Mouse (Mus musculus): ENCODE measurements around the gene Rbl1. TPM values are rescaled to one million over a fixed set of nuclear protein-coding genes. Genes with fewer than 3 reads are reported as not detected.
"Not testable (repeated sequence)": the region's sequence is repeated elsewhere in the genome, so short reads cannot be mapped to it uniquely, and the experiment has no call there.

Gene Rbl1
- polyA plus RNA-seq, 1 experiment from 2014 or later: 17.0 TPM

GRCm38 (mm10) chr2:157170626-157171025, 33.7 kb downstream of the Rbl1 start:
- Histone ChIP-seq H3K27me3 (replicated peaks) (no peaks in the 10 kb centered on the region), H3K9me3 (no peaks in the 10 kb centered on the region), H3K4me1 (peaks cover 10% of the 10 kb centered on the region), H3K27ac (replicated peaks) (peak overlapping the region; percentile 32; the same call in 1 of the 2 replicates), H3K9ac (no peak overlapping the region), H3K4me3 (no peak overlapping the region), H3K36me3 (peaks cover 75% of the 10 kb centered on the region), H3K4me2 (no peak overlapping the region)
- WGBS: 66% methylated on average over 6 of the region's 6 CpGs
- ATAC-seq (ENCODE audit: extremely low read depth, insufficient number of reproducible peaks, low FRiP score, low TSS enrichment): no peak

DNA sequence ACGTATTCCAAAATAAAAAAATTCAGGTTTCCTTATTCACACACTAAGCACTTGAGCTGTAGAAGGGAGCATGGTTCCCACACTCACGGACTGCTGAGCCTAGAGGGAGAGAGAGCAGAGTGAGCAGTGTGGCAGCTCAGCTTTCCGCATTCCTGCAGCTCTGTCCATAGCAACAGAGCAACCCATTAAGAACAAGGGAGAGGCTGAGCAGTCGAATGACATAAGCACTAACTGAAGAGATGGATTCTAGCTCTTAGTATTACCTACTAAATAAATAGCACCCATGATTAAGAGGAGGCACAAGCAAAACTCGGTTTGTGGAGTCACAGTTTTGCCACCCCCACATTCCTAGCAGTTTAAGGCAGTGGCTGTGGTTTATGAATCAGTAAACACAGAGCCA, 34.2 kb downstream of the Rbl1 start:
- 33% methylated on average over 5 of the region's 5 CpGs for WGBS
- Histone ChIP-seq H3K4me2 (no peak overlapping the region), H3K36me3 (peaks cover 73% of the 10 kb centered on the region), H3K27ac (replicated peaks) (peak overlapping the region; percentile 32; the same call in 1 of the 2 replicates), H3K27me3 (replicated peaks) (no peaks in the 10 kb centered on the region), H3K4me3 (no peak overlapping the region), H3K9ac (no peak overlapping the region), H3K9me3 (no peaks in the 10 kb centered on the region), H3K4me1 (peaks cover 10% of the 10 kb centered on the region)
- no peak for ATAC-seq (ENCODE audit: extremely low read depth, insufficient number of reproducible peaks, low FRiP score, low TSS enrichment)

DNA sequence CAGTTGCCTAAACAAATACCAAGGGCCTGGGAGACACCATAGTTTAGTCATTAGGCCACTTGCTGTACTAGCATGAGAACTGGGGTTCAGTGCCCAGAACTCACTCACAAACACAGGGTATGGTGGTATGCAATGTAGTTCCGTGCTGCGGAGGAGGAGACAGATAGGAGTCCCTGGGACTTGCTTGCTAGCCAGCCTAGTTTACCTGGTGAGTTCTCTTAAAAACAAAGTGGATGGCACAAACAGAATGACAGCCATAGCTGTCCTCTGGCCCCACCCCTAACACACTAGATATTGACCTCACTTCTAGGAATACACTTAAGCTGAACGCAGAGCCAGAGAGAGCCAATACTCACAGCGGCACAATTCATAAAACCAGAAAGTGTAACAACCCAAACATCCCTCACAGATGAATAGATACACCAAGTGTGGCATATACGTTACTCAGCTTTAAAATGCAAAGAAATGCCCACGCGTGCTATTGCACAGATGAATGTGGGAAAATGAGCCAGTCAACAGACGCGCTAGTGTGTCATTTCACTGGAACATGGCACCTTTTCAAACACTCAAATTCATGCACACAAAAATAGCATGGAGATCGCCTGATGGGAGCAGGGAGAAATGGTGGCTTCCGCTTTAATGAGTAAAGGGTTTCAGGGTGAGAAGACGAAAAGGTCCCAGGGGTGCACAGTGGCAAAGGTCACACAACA, 37.8 kb downstream of the Rbl1 start:
- Histone ChIP-seq H3K36me3 (peaks cover 74% of the 10 kb centered on the region), H3K4me2 (no peak overlapping the region), H3K4me3 (no peak overlapping the region), H3K27ac (replicated peaks) (no peak overlapping the region), H3K9ac (no peak overlapping the region), H3K27me3 (replicated peaks) (no peaks in the 10 kb centered on the region), H3K4me1 (peaks cover 10% of the 10 kb centered on the region), H3K9me3 (no peaks in the 10 kb centered on the region)
- no peak for ATAC-seq (ENCODE audit: extremely low read depth, insufficient number of reproducible peaks, low FRiP score, low TSS enrichment)
- WGBS: 92% methylated on average over 12 of the region's 12 CpGs

- ATAC-seq (ENCODE audit: extremely low read depth, insufficient number of reproducible peaks, low FRiP score, low TSS enrichment); H3K9me3 ChIP-seq; H3K4me3 ChIP-seq; H3K27ac ChIP-seq (replicated peaks); H3K4me1 ChIP-seq; H3K27me3 ChIP-seq (replicated peaks); H3K4me2 ChIP-seq; H3K9ac ChIP-seq: not testable (repeated sequence)
- peaks cover 82% of the 10 kb centered on the region for H3K36me3 ChIP-seq
These were observed 38.8 kb downstream of the Rbl1 start for GRCm38 (mm10) chr2:157165312-157166224.

GRCm38 (mm10) chr2:157164101-157164500, 40.2 kb downstream of the Rbl1 start:
- H3K36me3 ChIP-seq: peaks cover 85% of the 10 kb centered on the region
- H3K27me3 ChIP-seq (replicated peaks): no peaks in the 10 kb centered on the region
- H3K27ac ChIP-seq (replicated peaks): no peak overlapping the region
- H3K4me3 ChIP-seq: no peak overlapping the region
- WGBS: 74% methylated on average over 2 of the region's 2 CpGs
- ATAC-seq (ENCODE audit: extremely low read depth, insufficient number of reproducible peaks, low FRiP score, low TSS enrichment): no peak
- H3K9ac ChIP-seq: no peak overlapping the region
- no peaks in the 10 kb centered on the region for H3K9me3 ChIP-seq
- H3K4me2 ChIP-seq: no peak overlapping the region
- H3K4me1 ChIP-seq: no peaks in the 10 kb centered on the region

- Histone ChIP-seq H3K9me3 (no peaks in the 10 kb centered on the region), H3K9ac (no peak overlapping the region), H3K36me3 (peaks cover 80% of the 10 kb centered on the region), H3K4me2 (no peak overlapping the region), H3K4me1 (no peaks in the 10 kb centered on the region), H3K4me3 (no peak overlapping the region), H3K27ac (replicated peaks) (no peak overlapping the region), H3K27me3 (replicated peaks) (no peaks in the 10 kb centered on the region)
- no peak for ATAC-seq (ENCODE audit: extremely low read depth, insufficient number of reproducible peaks, low FRiP score, low TSS enrichment)
- 88% methylated on average over 1 of the region's 1 CpGs for WGBS
These were observed 48.3 kb downstream of the Rbl1 start for GRCm38 (mm10) chr2:157156079-157156478.

DNA sequence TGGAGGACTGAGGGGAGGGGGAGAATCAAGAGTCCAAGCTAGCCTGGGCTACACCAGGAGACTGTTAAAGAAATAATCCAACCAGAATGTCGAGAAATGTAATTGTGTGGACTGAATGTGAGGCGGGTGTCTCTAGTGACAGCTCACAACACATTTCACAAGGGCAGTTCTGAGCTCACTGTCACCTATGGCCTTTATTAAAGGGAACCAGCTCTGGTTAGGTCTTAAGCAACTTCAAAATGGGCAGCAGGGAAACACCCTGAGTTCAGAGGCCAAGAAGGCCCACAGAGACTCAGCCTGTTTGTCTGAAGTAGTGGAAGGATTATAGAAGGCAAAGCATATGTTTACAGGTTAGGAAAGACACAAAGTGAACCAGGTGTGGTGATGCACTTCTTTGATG, 51.1 kb downstream of the Rbl1 start:
- no peaks in the 10 kb centered on the region for H3K27me3 ChIP-seq (replicated peaks)
- H3K36me3 ChIP-seq: peaks cover 80% of the 10 kb centered on the region
- H3K4me2 ChIP-seq: no peak overlapping the region
- no peak overlapping the region for H3K4me3 ChIP-seq
- H3K9me3 ChIP-seq: no peaks in the 10 kb centered on the region
- no peak for ATAC-seq (ENCODE audit: extremely low read depth, insufficient number of reproducible peaks, low FRiP score, low TSS enrichment)
- no peak overlapping the region for H3K9ac ChIP-seq
- H3K4me1 ChIP-seq: no peaks in the 10 kb centered on the region
- H3K27ac ChIP-seq (replicated peaks): no peak overlapping the region
- 72% methylated on average over 2 of the region's 2 CpGs for WGBS

DNA sequence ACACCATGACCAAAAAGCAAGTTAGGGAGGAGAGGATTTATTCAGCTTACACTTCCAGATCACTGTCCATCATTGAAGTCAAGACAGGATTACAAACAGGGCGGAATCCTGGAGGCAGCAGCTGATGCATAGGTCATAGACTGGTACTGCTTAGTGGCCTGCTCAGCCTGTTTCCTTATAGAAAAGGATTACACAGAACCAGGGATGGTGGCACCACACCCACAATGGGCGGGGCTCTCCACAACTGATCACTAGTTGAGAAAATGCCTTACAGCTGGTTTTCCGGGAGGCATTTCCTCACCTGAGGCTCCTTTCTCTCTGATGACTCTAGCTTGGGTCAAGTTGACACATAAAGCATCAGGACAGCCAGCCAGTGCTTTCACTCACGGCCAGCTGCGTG, 55.9 kb downstream of the Rbl1 start:
- Histone ChIP-seq H3K27ac (replicated peaks) (no peak overlapping the region), H3K4me1 (no peaks in the 10 kb centered on the region), H3K4me3 (no peak overlapping the region), H3K9me3 (no peaks in the 10 kb centered on the region), H3K4me2 (no peak overlapping the region), H3K27me3 (replicated peaks) (no peaks in the 10 kb centered on the region), H3K9ac (no peak overlapping the region), H3K36me3 (peaks cover 75% of the 10 kb centered on the region)
- no peak for ATAC-seq (ENCODE audit: extremely low read depth, insufficient number of reproducible peaks, low FRiP score, low TSS enrichment)
- WGBS: 92% methylated on average over 5 of the region's 5 CpGs

GRCm38 (mm10) chr2:157147397-157148020, 56.8 kb downstream of the Rbl1 start:
- Histone ChIP-seq H3K9me3 (no peaks in the 10 kb centered on the region), H3K27ac (replicated peaks) (no peak overlapping the region), H3K4me3 (no peak overlapping the region), H3K27me3 (replicated peaks) (no peaks in the 10 kb centered on the region), H3K36me3 (peaks cover 70% of the 10 kb centered on the region), H3K9ac (no peak overlapping the region), H3K4me2 (no peak overlapping the region), H3K4me1 (no peaks in the 10 kb centered on the region)
- WGBS: 81% methylated on average over 9 of the region's 9 CpGs
- no peak for ATAC-seq (ENCODE audit: extremely low read depth, insufficient number of reproducible peaks, low FRiP score, low TSS enrichment)

DNA sequence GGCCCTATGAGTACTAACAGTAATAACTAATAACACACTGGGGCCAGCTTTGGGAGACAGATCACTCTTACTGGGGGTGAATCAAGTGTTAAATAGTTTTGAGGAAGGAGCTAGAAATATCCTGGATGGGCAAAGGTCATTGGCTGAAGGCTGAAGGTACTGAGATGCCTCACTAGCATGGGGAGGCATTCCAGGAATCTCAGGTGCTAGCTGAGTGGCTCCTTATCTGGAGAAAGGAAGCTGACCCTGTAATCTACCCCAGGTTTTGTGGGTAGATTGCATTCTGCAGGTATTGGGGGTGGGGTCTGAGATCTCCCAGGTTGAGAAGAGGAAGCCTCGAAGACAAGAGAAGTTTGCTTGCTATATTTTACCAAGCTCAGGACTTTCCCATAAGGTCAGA, 59.2 kb downstream of the Rbl1 start:
- 54% methylated on average over 1 of the region's 1 CpGs for WGBS
- no peak for ATAC-seq (ENCODE audit: extremely low read depth, insufficient number of reproducible peaks, low FRiP score, low TSS enrichment)
- no peak overlapping the region for H3K4me2 ChIP-seq

DNA sequence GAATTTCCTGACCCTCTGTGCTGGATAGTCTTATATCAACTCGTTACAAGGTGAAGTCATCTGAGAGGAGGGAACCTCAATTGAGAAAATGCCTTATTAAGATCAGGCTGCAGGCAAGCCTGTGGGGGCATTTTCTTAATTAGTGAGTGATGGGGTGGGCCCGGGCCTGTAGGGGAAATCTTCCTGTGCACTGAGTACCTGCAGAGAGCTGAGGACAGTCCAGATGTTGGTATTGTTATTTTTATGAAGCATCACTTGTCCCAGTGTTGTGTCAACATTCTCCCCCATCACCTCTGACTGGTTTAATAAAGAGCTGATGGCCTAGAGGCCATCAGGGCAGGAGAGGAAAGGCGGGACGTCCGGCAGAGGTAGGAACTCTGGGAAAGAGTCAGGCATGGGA, 60.2 kb downstream of the Rbl1 start:
- Histone ChIP-seq H3K4me3 (no peak overlapping the region), H3K27ac (replicated peaks) (no peak overlapping the region), H3K9me3 (peaks cover 6% of the 10 kb centered on the region; the same call in 1 of the 2 replicates), H3K4me1 (no peaks in the 10 kb centered on the region), H3K36me3 (peaks cover 38% of the 10 kb centered on the region), H3K27me3 (replicated peaks) (no peaks in the 10 kb centered on the region), H3K9ac (no peak overlapping the region), H3K4me2 (no peak overlapping the region)
- ATAC-seq (ENCODE audit: extremely low read depth, insufficient number of reproducible peaks, low FRiP score, low TSS enrichment): no peak
- WGBS: 82% methylated on average over 5 of the region's 5 CpGs

More for the DNA sequence above, 59.2 kb downstream of the Rbl1 start:
- Histone ChIP-seq H3K27me3 (replicated peaks) (no peaks in the 10 kb centered on the region), H3K27ac (replicated peaks) (no peak overlapping the region), H3K4me1 (no peaks in the 10 kb centered on the region), H3K4me3 (no peak overlapping the region), H3K9me3 (peaks cover 1% of the 10 kb centered on the region; the same call in 1 of the 2 replicates), H3K9ac (no peak overlapping the region), H3K36me3 (peaks cover 48% of the 10 kb centered on the region)

All from heart, embryonic 13.5 days (tissue).